Mouse (Mus musculus): ENCODE measurements at regions not wholly inside any gene's neighbourhood (a gene's known extent, or its start where the extent isn't known, plus 50 kb on each side); places are given as distances from the start of the nearest gene placed in this dataset.
A peak's percentile ranks its signal among the peaks of the same experiment; 100 is the strongest.

DNA sequence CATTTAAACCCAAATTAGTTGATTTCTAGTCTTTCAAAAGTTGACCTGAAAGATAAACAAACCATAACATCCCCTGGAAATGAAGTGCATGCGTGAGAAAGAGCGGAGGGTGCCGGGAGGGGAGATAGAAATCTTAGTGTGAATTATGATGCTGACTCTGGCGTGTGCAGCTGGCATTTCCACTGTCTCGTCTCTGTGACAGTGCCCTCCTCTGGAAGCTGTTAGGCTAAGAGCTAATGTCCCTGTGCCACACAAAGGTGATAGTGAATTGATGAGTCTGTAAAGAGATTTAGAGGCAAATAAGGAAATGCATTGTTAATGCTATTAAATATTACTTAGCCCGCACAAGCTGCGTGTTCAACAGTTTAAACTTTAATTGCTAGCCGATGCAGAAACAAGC lies 292.6 kb downstream of the Nkx6-1 start:
- H3K9me3 ChIP-seq (replicated peaks; ENCODE audit: low read length) = no peaks in the 10 kb centered on the region
- no peaks in the 10 kb centered on the region for H3K36me3 ChIP-seq (replicated peaks in 1 of 2; ENCODE audit: control insufficient read depth in 1 of 2, insufficient read depth in 1 of 2, low read length in 1 of 2)
- dilution Hi-C loops (cut with MboI; ENCODE audit: extremely low pct_ligation_motif_present, extremely low pct_unique_long_range_greater_than_20kb, low sequenced_read_pairs) = no loop called here
- no peak overlapping the region for H3K4me2 ChIP-seq (ENCODE audit: insufficient read depth, low read depth, poor library complexity, severe bottlenecking)
- no peak overlapping the region for H3K9ac ChIP-seq (ENCODE audit: insufficient read depth, low read depth)
- H3K4me1 ChIP-seq (ENCODE audit: control insufficient read depth in 1 of 2, insufficient read depth in 2 of 2) = peaks cover 0 to 2% of the 10 kb centered on the region in 2 experiments; a peak in 1 of 4 replicates
- H3K79me2 ChIP-seq (replicated peaks; ENCODE audit: control insufficient read depth, extremely low read depth, insufficient read depth, poor library complexity, severe bottlenecking) = no peaks in the 10 kb centered on the region
- DNase-seq (ENCODE audit: extremely low read depth) = no peak
- H3K4me3 ChIP-seq (replicated peaks in 1 of 3; ENCODE audit: low read depth in 2 of 3, low read length in 2 of 3, poor library complexity in 1 of 3) = no peak overlapping the region
- TF ChIP-seq EP300 (IDR thresholded peaks at IDR 0.05; ENCODE audit: low read length) = no peak
- no peak for TF ChIP-seq UBTF (IDR thresholded peaks at IDR 0.05; ENCODE audit: low read depth, low read length)
- TF ChIP-seq E2F4 (IDR thresholded peaks at IDR 0.05; ENCODE audit: insufficient replicate concordance, low read depth, low read length) = no peak
- TF ChIP-seq MAX (IDR thresholded peaks at IDR 0.05; ENCODE audit: low read length) = no peak
- no peak for TF ChIP-seq TBP (conservative IDR thresholded peaks at IDR 0.05; ENCODE audit: low read depth, low read length)
- no peak for TF ChIP-seq JUND (conservative IDR thresholded peaks at IDR 0.05; ENCODE audit: low read depth, low read length)
- no peak for TF ChIP-seq ZNF384 (IDR thresholded peaks at IDR 0.05; ENCODE audit: low read depth, low read length)
- no peak for TF ChIP-seq ETS1 (conservative IDR thresholded peaks at IDR 0.05; ENCODE audit: low read depth, low read length)
- TF ChIP-seq TCF12 (IDR thresholded peaks at IDR 0.05; ENCODE audit: low read depth, low read length) = no peak
- TF ChIP-seq USF1 (IDR thresholded peaks at IDR 0.05; ENCODE audit: low read depth, low read length) = no peak
- no peak for TF ChIP-seq KAT2A (IDR thresholded peaks at IDR 0.05; ENCODE audit: insufficient replicate concordance, low read length)
- no peak for TF ChIP-seq RAD21 (IDR thresholded peaks at IDR 0.05; ENCODE audit: low read depth, low read length)
- TF ChIP-seq MYC (IDR thresholded peaks at IDR 0.05; ENCODE audit: low read depth, low read length) = no peak
- no peak for TF ChIP-seq RCOR1 (conservative IDR thresholded peaks at IDR 0.05; ENCODE audit: low read depth, low read length)
- no peak for TF ChIP-seq JUN (IDR thresholded peaks at IDR 0.05; ENCODE audit: insufficient read depth, low read depth, low read length)
- TF ChIP-seq HCFC1 (IDR thresholded peaks at IDR 0.05; ENCODE audit: low read depth, low read length) = no peak
- no peak for TF ChIP-seq ELF1 (IDR thresholded peaks at IDR 0.05; ENCODE audit: low read depth, low read length)
- no peak for TF ChIP-seq CHD1 (IDR thresholded peaks at IDR 0.05; ENCODE audit: low read depth, low read length)
- no peaks in the 10 kb centered on the region for H3K27me3 ChIP-seq (replicated peaks)
- no peak overlapping the region for H3K27ac ChIP-seq (ENCODE audit: insufficient read depth, low read depth)
- in situ Hi-C loops (cut with MboI; ENCODE audit: low pct_ligation_motif_present, low pct_unique_long_range_greater_than_20kb, low sequenced_read_pairs) = no loop called here

GRCm38 (mm10) chr5:101365364-101365763 lies 299.4 kb downstream of the Nkx6-1 start:
- H3K9ac ChIP-seq (ENCODE audit: insufficient read depth, low read depth) = no peak overlapping the region
- no peaks in the 10 kb centered on the region for H3K4me1 ChIP-seq (ENCODE audit: control insufficient read depth in 1 of 2, insufficient read depth in 2 of 2)
- no peak for DNase-seq (ENCODE audit: extremely low read depth)
- H3K4me2 ChIP-seq (ENCODE audit: insufficient read depth, low read depth, poor library complexity, severe bottlenecking) = no peak overlapping the region
- no peaks in the 10 kb centered on the region for H3K27me3 ChIP-seq (replicated peaks)
- no peak overlapping the region for H3K27ac ChIP-seq (ENCODE audit: insufficient read depth, low read depth)
- no peaks in the 10 kb centered on the region for H3K9me3 ChIP-seq (replicated peaks; ENCODE audit: low read length)
- H3K36me3 ChIP-seq (replicated peaks in 1 of 2; ENCODE audit: control insufficient read depth in 1 of 2, insufficient read depth in 1 of 2, low read length in 1 of 2) = no peaks in the 10 kb centered on the region
- H3K79me2 ChIP-seq (replicated peaks; ENCODE audit: control insufficient read depth, extremely low read depth, insufficient read depth, poor library complexity, severe bottlenecking) = no peaks in the 10 kb centered on the region
- TF ChIP-seq IRF4 (IDR thresholded peaks at IDR 0.05; ENCODE audit: low read depth, low read length) = no peak
- TF ChIP-seq SIN3A (IDR thresholded peaks at IDR 0.05; ENCODE audit: low read length) = no peak
- TF ChIP-seq GABPA (IDR thresholded peaks at IDR 0.05; ENCODE audit: insufficient replicate concordance, low read depth, low read length) = no peak
- peak in 1 of 2 experiments; percentile 7; a peak in 1 of 4 replicates for TF ChIP-seq CTCF (conservative IDR thresholded peaks at IDR 0.05 in 1 of 2, IDR thresholded peaks at IDR 0.05 in 1 of 2; ENCODE audit: low read depth in 2 of 2, low read length in 2 of 2)
- dilution Hi-C loops (cut with MboI; ENCODE audit: extremely low pct_ligation_motif_present, extremely low pct_unique_long_range_greater_than_20kb, low sequenced_read_pairs) = no loop called here
- in situ Hi-C loops (cut with MboI; ENCODE audit: low pct_ligation_motif_present, low pct_unique_long_range_greater_than_20kb, low sequenced_read_pairs) = no loop called here
- no peak overlapping the region for H3K4me3 ChIP-seq (replicated peaks in 1 of 3; ENCODE audit: low read depth in 2 of 3, low read length in 2 of 3, poor library complexity in 1 of 3)

Data from CH12.LX (cell line).